Mouse (Mus musculus): ENCODE data around the gene Lrrfip2.

Lrrfip2 gene

DNA sequence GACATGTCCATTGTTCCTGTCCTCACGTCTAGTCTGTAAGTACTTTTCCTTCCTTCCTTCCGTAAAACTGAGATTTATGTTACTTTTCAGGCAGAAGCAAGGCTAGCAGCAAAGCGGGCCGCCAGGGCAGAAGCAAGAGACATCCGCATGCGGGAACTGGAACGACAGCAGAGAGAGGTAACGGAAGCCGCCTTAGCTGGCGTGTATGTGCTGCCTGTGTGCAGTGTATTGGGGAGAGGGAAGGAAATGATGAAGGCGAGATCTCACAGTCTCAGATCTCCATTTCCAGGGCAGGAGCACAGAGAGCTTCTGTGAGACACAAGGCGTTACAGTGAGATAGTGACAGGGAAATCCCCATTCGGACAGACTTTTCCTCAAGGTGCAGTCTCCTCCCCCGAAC is 43.8 kb downstream of the Lrrfip2 start:
- no peak for DNase-seq (ENCODE audit: low spot score in 2 of 2)

- no peak for DNase-seq (ENCODE audit: low spot score in 2 of 2)
Measured at GRCm38 (mm10) chr9:111166612-111167011, 49.2 kb downstream of the Lrrfip2 start.

- DNase-seq (ENCODE audit: low spot score in 2 of 2) = no peak
Measured at GRCm38 (mm10) chr9:111170430-111170829, 53.0 kb downstream of the Lrrfip2 start.

DNA sequence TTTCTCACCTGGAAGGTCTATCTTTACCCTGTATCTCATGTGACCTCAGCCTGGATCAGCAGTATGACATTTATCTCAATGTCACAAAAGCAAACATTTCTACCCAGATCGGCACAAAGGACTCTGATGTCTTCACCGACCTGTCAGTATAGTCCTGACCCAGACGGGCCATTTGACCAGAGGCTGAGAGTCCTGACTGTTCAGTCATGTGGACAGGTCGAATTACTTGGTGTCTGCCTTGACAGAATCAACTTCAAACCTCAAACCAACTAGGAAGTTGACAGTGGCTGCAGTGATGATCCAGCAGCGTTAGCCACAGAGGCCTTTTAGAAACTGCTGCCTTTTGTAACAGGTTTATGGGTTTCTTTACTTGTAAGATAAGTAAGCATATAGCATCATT is 56.7 kb downstream of the Lrrfip2 start:
- DNase-seq (ENCODE audit: low spot score in 2 of 2) = no peak

DNA sequence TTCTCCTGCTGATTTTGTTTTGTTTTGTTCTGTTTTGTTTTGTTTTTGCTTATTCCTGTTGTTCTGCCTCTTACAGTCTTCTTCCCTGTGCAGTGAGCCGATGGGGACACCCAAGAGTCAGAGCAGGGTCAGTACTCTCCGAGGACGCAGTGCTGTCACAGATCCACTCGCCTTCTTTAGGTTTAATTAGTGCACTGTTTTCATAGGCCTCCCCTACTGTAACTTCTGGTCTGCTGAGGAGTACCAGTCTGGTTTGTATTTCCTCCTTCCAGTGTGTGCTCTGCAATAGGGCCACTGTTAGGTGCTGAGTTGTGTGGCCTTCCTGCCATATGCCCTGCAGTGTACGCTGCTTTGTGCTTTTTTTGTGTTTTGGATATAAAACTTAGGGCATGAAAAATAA is 61.6 kb downstream of the Lrrfip2 start:
- DNase-seq (ENCODE audit: low spot score in 2 of 2) = no peak

DNA sequence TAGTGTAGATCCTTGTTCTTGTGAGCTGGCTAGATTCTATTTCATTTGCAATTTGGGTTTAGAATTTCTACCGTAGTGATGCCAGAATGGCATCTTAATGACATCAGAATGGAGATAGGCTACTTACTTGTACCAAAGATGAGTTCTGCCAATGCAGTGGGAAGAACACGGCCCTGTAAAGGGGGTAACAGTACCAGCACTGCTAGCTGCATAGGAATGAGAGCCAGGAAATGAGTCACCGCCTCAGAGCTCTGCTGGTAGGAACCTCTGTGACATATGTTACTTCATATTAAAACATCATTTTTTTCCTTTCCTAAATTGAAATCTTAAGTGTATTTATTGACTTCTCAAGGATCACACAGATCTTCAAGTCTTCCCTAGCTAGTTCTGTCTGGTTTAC is 64.8 kb downstream of the Lrrfip2 start:
- DNase-seq (ENCODE audit: low spot score in 2 of 2) = peak; percentile 16 to 39

- no peak for DNase-seq (ENCODE audit: low spot score in 2 of 2)
Measured at GRCm38 (mm10) chr9:111184929-111185328, 67.5 kb downstream of the Lrrfip2 start.

- no peak for DNase-seq (ENCODE audit: low spot score in 2 of 2)
Measured at GRCm38 (mm10) chr9:111186861-111187260, 69.5 kb downstream of the Lrrfip2 start.

GRCm38 (mm10) chr9:111188731-111189130 is 71.3 kb downstream of the Lrrfip2 start:
- no peak for DNase-seq (ENCODE audit: low spot score in 2 of 2)

DNA sequence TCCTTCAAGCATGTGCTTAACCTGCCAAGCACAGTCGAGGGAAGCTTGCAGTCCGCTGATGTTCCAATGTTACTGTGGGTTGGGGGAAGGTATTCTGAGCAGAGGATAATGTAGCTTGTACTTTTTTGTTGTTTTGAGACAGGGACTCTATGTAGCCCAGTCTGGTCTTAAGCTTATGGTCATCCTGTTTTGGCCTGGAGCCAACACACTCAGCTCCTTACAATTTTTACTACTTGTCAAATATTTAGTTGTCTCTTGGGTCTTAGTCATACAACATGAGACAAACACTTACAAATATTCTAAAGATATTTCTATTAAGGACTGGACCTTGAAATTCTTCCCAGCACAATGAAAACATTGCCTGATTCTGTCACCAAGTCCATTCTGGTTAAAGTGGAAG is 75.8 kb downstream of the Lrrfip2 start:
- DNase-seq (ENCODE audit: low spot score in 2 of 2) = no peak

- no peak for DNase-seq (ENCODE audit: low spot score in 2 of 2)
Measured at GRCm38 (mm10) chr9:111197116-111197515, 79.7 kb downstream of the Lrrfip2 start.

GRCm38 (mm10) chr9:111197712-111198111 is 80.3 kb downstream of the Lrrfip2 start:
- DNase-seq (ENCODE audit: low spot score in 2 of 2) = no peak

- no peak for DNase-seq (ENCODE audit: low spot score in 2 of 2)
Measured at GRCm38 (mm10) chr9:111198332-111198731, 80.9 kb downstream of the Lrrfip2 start.

DNA sequence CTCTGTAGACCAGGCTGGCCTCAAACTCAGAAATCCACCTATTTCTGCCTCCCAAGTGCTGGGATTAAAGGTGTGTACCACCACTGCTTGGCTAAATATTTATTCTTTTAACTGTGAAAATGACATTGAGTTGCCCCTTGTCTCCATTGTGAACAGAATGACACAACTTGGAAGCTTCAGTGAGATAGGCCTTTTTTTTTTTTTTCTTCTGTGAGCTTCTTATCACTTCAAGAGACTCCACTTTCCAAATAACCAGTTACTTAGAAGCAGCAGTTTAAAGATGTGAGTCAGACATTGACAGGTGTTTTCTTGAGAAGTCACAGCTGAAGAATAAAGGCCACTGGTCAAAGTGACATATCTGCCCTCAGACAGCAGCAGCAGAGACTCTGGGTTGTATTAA is 82.8 kb downstream of the Lrrfip2 start:
- no peak for DNase-seq (ENCODE audit: low spot score in 2 of 2)

- DNase-seq (ENCODE audit: low spot score in 2 of 2) = peak; percentile 46 to 65
Measured at GRCm38 (mm10) chr9:111204601-111205375, 87.4 kb downstream of the Lrrfip2 start.

- no peak for DNase-seq (ENCODE audit: low spot score in 2 of 2)
Measured at GRCm38 (mm10) chr9:111207683-111208082, 90.3 kb downstream of the Lrrfip2 start.

GRCm38 (mm10) chr9:111208185-111208584 is 90.8 kb downstream of the Lrrfip2 start:
- DNase-seq (ENCODE audit: low spot score in 2 of 2) = no peak

DNA sequence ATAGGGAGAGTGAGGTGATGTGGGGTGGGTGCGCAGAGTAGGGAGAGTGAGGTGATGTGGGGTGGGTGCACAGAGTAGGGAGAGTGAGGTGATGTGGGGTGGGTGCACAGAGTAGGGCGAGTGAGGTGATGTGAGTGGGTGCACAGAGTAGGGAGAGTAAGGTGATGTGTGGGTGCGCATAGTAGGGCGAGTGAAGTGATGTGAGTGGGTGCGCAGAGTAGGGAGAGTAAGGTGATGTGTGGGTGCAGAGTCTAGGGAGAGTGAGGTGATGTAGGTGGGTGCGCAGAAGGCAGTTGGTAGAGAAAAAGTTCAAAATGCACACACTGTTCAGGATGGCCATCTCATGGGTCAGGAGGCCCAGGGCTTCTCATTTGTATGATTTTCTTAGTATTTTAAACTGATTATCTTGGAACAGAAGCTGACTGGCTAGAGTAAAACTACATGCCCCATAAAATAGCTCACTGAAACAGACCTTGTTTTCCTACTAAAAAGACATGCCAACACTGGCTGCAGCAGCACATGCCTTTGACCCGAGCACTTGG is 91.8 kb downstream of the Lrrfip2 start:
- DNase-seq (ENCODE audit: low spot score in 2 of 2) = no peak

DNA sequence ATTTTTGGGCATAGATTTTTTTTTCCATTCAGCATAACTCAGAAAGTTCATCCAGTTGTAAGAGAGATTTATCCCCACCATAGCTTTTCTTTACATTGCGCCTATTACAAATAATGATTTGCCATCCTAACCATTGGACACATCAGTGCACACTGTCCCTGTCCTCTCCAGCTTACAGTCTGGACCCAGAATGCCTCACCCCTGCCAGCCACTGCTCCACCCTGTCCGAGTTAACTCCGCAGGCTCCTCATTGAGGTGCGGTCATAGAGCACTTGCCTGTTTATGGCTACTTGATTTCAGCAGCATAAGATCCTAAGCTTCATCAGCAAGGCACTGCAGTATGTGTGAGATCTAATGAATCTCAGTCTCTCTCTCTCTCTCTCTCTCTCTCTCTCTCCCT is 93.0 kb downstream of the Lrrfip2 start:
- no peak for DNase-seq (ENCODE audit: low spot score in 2 of 2)

DNA sequence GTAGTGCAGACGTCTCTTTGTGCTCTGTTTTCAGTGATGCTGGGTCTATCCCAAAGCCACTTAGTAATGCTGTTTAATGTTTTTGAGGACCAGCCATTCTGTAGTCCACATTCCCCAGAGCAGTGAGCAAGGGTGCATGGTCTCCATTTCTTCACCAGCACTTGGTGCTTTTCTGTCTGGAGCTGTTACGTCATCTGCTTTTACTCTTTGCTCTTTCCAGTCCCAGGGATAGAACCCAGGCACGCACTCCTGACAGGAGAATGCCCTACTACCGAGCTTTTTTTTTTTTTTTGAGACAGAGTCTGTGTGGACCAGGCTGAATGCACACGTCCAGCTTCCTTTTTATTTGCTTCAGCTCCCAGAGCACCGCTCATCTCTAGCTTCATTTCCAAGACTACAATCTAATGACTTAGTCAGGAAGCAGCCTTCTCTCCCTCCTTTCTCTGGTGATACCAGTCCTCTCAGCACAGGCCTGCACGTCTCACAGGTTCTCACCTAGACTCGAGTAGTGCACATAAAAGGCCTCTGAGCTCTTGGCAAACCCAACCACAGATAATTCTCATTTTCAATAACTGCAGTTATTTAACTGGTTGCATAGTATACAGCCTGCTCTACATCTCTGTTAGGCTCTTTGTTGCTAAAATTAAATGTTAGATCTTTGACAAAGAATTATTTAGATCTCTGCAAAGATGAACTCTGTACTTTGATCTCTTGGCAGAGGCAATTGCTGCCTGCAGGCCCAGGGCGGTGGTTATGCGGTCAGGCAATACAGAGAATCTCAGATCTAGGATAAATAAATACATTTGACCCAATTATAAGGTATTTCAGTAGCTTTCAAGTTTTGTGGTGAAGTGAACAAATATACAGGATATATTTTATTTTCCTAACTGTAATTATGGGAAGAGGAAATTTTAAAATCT is 94.0 kb downstream of the Lrrfip2 start:
- no peak for DNase-seq (ENCODE audit: low spot score in 2 of 2)

DNA sequence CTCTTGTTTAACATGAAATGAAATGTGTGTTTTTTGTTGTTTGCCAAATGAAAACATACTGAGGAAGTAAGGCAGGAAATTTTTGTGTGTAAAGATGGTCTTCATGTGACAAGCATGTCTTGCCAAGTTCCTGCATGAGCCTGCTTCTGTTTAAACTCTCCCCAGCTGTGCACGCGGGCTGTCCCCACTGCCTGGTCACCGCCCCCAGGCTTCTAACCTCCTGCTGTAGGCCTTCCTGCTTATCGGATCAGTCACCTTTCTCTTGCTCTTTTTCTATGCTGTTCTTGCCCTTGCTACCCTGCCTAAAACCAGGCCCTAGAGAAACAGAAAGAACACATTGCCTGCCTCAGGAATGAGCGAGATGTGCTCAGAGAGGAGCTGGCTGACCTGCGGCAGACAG is 96.1 kb downstream of the Lrrfip2 start:
- DNase-seq (ENCODE audit: low spot score in 2 of 2) = no peak

GRCm38 (mm10) chr9:111216424-111216823 is 99.0 kb downstream of the Lrrfip2 start:
- no peak for DNase-seq (ENCODE audit: low spot score in 2 of 2)
